Comparison of ENCODE assay signal across 9 mouse cellular contexts in the genomic region with DNA sequence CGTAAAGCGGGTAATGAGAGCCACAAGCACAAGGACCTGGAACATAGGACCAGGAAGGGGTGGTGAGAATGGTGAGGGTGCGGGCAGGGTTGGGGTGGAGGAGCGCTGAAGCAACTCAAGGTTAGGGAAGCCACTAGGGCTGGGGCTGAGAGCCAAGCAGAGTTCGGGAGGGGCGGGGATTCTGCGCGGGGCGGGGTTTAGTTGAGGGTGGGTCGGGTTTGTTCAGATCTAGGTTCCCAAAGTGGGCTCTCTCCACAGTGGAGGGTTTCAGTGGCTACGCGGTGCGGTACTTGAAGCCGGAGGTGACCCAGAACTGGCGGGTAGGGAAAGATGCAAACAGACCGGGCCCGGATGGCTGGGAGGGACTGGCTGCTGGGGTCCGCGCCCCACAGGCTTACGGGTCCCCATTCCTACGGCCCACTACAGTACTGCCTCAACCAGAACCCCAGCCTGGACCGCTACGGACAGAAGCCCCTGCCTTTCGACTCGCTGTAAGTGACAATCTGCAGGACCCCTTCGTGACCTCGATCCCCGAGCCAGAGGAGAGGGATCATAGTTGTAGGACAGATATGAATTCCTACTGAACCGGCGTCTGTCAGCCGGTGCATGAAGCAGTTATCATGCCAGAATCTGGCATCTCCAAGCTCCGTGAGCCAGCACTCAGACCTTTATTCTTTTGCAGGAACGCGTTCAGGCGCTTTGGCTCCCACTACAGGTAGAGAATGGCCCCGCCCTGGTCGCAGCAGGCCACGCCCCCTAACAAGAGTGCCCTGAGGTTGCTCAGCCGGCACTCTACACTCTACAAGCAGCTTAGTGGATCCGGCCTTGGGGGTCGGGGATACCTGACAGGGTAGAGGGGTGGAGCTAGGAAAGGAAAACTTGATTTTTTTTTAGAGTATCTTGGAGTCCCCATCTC. TPM values are rescaled to one million over a fixed set of nuclear protein-coding genes. Genes with fewer than 3 reads are reported as not detected.
DNase-seq lines count a peak whose midpoint lies in the region; ATAC-seq lines count a peak whose summit lies in the region.
"Had no signal": no experiment of that assay in that cellular context is flagged by ENCODE, and none has a peak within 500 bp of the region (broad histone marks: within the 10 kb centered on the region; RNA-seq: fewer than 3 reads in every experiment).

No protein-coding gene starts in this region.

- DNase-seq in B cell, adult 2 months: peak; percentile 87 to 91
- peak; percentile 73 to 87 for DNase-seq in adrenal gland, adult (ENCODE audit: inconsistent age in 2 of 2, low spot score in 1 of 2)
- peak; percentile 35 for DNase-seq in embryo, embryonic 11.5 days (ENCODE audit: low read depth, low spot score)
- DNase-seq in heart, postnatal 10 days: peak; percentile 53 to 64
- peak; percentile 89 to 94 for DNase-seq in kidney, postnatal 36 days
- DNase-seq in right cerebral cortex, postnatal 25 days: peak; percentile 22
- DNase-seq in adipocyte (ENCODE audit: low spot score): no peak

- ATAC-seq in megakaryocyte progenitor cell, adult 5-6 weeks (replicated peaks; ENCODE audit: poor library complexity): peak; percentile 90

- intact Hi-C loops in heart, postnatal 10 days (cut with DNase I): no loop called here

RNA-seq across cellular contexts. Expression of gene Tepp, which starts 10.1 kb away (rescaled TPM):
- not detected for total RNA-seq in heart, postnatal 10 days (2021)
- not detected in 2 replicates for total RNA-seq in megakaryocyte progenitor cell, adult 5-6 weeks (2015)
- 0.68 TPM in 1 of 2 replicates, not detected in the other for total RNA-seq in megakaryocyte progenitor cell, adult 5-6 weeks (2017)
- total RNA-seq: adrenal gland, postnatal 4 days had no signal

RNA-seq across cellular contexts. Expression of gene Zfp319, which starts 11.3 kb away (rescaled TPM):
- total RNA-seq in heart, postnatal 10 days (2021): 10 to 100 TPM; 12.2 to 13.9 TPM
- total RNA-seq in megakaryocyte progenitor cell, adult 5-6 weeks (2015): 5.5 and 6.1 TPM in 2 replicates
- total RNA-seq in megakaryocyte progenitor cell, adult 5-6 weeks (2017): 2.1 and 2.6 TPM in 2 replicates

RNA-seq across cellular contexts. Expression of gene Usb1, which starts 11.6 kb away (rescaled TPM):
- total RNA-seq in heart, postnatal 10 days (2021): 10 to 100 TPM; 17.2 to 23.9 TPM
- 27.6 and 28.0 TPM in 2 replicates for total RNA-seq in megakaryocyte progenitor cell, adult 5-6 weeks (2015)
- total RNA-seq in megakaryocyte progenitor cell, adult 5-6 weeks (2017): 27.3 and 31.9 TPM in 2 replicates

RNA-seq across cellular contexts. Expression of gene Cngb1, which starts 14.1 kb away (rescaled TPM):
- 1 to 10 TPM; 1.5 to 3.2 TPM for total RNA-seq in heart, postnatal 10 days (2021)
- 6.3 and 9.3 TPM in 2 replicates for total RNA-seq in megakaryocyte progenitor cell, adult 5-6 weeks (2015)
- 2.8 and 3.0 TPM in 2 replicates for total RNA-seq in megakaryocyte progenitor cell, adult 5-6 weeks (2017)

RNA-seq across cellular contexts. Expression of gene Mmp15, which starts 31.6 kb away (rescaled TPM):
- total RNA-seq in heart, postnatal 10 days (2021): 100 to 1,000 TPM; 113 to 155 TPM
- 0.17 and 0.42 TPM in 2 replicates for total RNA-seq in megakaryocyte progenitor cell, adult 5-6 weeks (2015)
- 0.03 and 0.04 TPM in 2 replicates for total RNA-seq in megakaryocyte progenitor cell, adult 5-6 weeks (2017)
